Mouse (Mus musculus) midbrain, postnatal 0 days (tissue): Measurements from ENCODE around the gene Olfr1167. TPM values are rescaled to one million over a fixed set of nuclear protein-coding genes. Genes with fewer than 3 reads are reported as not detected.
"Not testable (repeated sequence)": the region's sequence is repeated elsewhere in the genome, so short reads cannot be mapped to it uniquely, and the experiment has no call there.

Experiments used
- ATAC-seq: fragments of 200-750 bp; cut with Nextera tagmentation; 2 replicates; pipeline ENCODE4 v1.8.0; 2017; ENCODE audit warnings: moderate number of reproducible peaks, mild to moderate bottlenecking, moderate TSS enrichment, moderate library complexity; ENCODE audit not compliant: low FRiP score
- DNase-seq: peaks from one replicate; pipeline ENCODE4 v3.0.0-alpha.2; 2015; ENCODE audit warnings: low spot score
- H3K27ac ChIP-seq: fragments of 300-500 bp; sonication (generic); 2 replicates; pipeline ENCODE4 v1.5.1; 2014; ENCODE audit warnings: low read depth, mild to moderate bottlenecking, low read length, mixed read lengths
- H3K27me3 ChIP-seq: fragments of 300-500 bp; sonication (generic); 2 replicates; pipeline ENCODE4 v1.6.1; 2014; ENCODE audit warnings: low read length, control low read depth, mixed read lengths; ENCODE audit not compliant: insufficient read depth
- H3K36me3 ChIP-seq: fragments of 300-500 bp; sonication (generic); 2 replicates; pipeline ENCODE4 v1.6.1; 2014; ENCODE audit warnings: low read length, control low read depth, mixed read lengths; ENCODE audit not compliant: insufficient read depth
- H3K4me1 ChIP-seq: fragments of 300-500 bp; sonication (generic); 2 replicates; pipeline ENCODE4 v1.6.1; 2014; ENCODE audit warnings: mild to moderate bottlenecking, control low read depth, antibody characterized with exemption, low read length, mixed read lengths; ENCODE audit not compliant: insufficient read depth
- H3K4me2 ChIP-seq: fragments of 300-500 bp; sonication (generic); 2 replicates; pipeline ENCODE4 v1.6.1; 2014; ENCODE audit warnings: low read depth, mild to moderate bottlenecking, low read length, mixed read lengths; ENCODE audit not compliant: poor library complexity, severe bottlenecking
- H3K4me3 ChIP-seq: fragments of 300-500 bp; sonication (generic); 2 replicates; pipeline ENCODE4 v1.5.1; 2014; ENCODE audit warnings: low read depth, mild to moderate bottlenecking, low read length, moderate library complexity
- H3K9ac ChIP-seq: fragments of 300-500 bp; sonication (generic); replicated peaks from 2 replicates; pipeline ENCODE4 v1.6.1; 2014; ENCODE audit warnings: mild to moderate bottlenecking, low read length, moderate library complexity, mixed read lengths; ENCODE audit not compliant: poor library complexity, severe bottlenecking
- H3K9me3 ChIP-seq: fragments of 300-500 bp; sonication (generic); 2 replicates; pipeline ENCODE4 v1.6.1; 2016; ENCODE audit warnings: low read length, control low read depth
- CTCF ChIP-seq: IDR thresholded peaks from 2 replicates; pipeline ENCODE4 v1.5.1; 2016; ENCODE audit warnings: antibody characterized with exemption, mild to moderate bottlenecking
- WGBS: fragments of 180-500 bp; shearing (Covaris S2); extraction: QIAGEN DNeasy Blood & Tissue Kit; methylation state at CpG from one replicate; pipeline ENCODE4 v1.1.7; 2014; 5-methylcytosine and 5-hydroxymethylcytosine counted together
- polyA plus RNA-seq: library from polyadenylated mRNA; unstranded; fragments of >200 nt; fragmentation: Nextera tagmentation; extraction: Ambion mirVana; gene quantifications from 2 replicates; pipeline ENCODE4 v1.2.1, GENCODE M21; 2015
- total RNA-seq: library from RNA; depleted of rRNA; stranded (reverse); fragments of >200 nt; gene quantifications from 2 replicates; pipeline ENCODE4 v1.2.3, GENCODE M21; 2014; rRNA removed

The Olfr1167 gene
- total RNA-seq, result not detected in 2 replicates
- polyA plus RNA-seq, result not detected in 2 replicates

DNA sequence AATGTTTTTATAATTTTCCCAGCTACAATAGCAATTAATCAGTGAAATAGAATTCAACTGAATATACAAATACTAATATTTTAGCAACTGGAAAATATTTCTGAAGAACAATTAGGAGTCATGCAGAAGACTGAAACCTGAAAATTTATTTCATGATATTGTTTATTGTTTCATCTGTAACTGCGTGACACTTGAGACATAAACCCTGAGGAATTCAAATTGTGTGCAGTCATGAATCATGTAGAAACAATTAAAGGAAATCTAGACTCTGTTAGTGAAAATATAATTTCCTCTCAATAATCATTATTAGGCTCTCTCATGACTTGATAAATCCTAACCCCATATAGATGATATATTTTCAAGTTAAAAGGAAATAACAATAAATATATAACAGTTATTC is at the start of gene Olfr1167:
Olfr1167 (minus strand) TSS at position 101 of the 400 bp plus-strand sequence.
- ATAC-seq, result not testable (repeated sequence)

DNA sequence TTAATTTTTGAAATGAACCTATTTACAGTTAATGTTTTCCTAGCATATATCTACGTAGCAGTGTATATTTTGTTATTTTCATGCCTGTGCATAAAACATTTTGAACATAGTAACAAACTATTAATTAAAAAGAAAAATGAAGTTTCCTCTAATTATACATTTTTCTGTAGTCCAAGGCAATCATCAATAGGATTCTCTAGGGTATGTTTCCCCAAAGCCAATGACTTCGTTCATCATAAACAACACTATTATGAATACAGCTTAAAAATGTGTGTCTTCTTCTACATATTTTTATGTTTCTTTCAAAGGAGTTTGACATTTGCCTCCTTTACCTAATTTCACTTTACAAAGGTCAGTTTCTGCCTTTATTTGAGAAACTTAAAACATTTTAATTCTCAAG is 26.6 kb upstream of the Olfr1167 start, which contains the start of gene Olfr1168:
Olfr1168 (plus strand) TSS at position 301 of the 400 bp plus-strand sequence.
- ATAC-seq (no peak), DNase-seq (no peak)
- TF ChIP-seq CTCF, result no peak
- H3K4me1 ChIP-seq, result no peaks in the 10 kb centered on the region
- WGBS, result 83% methylated on average over 2 of the region's 2 CpGs
- no peak within 1 kb of the TSS for H3K27ac ChIP-seq
- no peaks in the 10 kb centered on the region for H3K9me3 ChIP-seq
- H3K27me3 ChIP-seq, result no peaks in the 10 kb centered on the region
- no peaks in the 10 kb centered on the region for H3K36me3 ChIP-seq
- H3K4me2 ChIP-seq, result no peak within 1 kb of the TSS
- no peak within 1 kb of the TSS for H3K4me3 ChIP-seq
- H3K9ac ChIP-seq, result no peak within 1 kb of the TSS

More for the DNA sequence above, at the start of gene Olfr1167:
- DNase-seq, H3K27ac ChIP-seq, H3K4me1 ChIP-seq, H3K4me2 ChIP-seq, H3K9ac ChIP-seq, H3K27me3 ChIP-seq, H3K36me3 ChIP-seq, H3K4me3 ChIP-seq, H3K9me3 ChIP-seq: not testable (repeated sequence)
- 88% methylated on average over 1 of the region's 1 CpGs for WGBS

- DNase-seq (no peak), ATAC-seq (no peak)
- no peaks in the 10 kb centered on the region for H3K4me1 ChIP-seq
- no peak within 1 kb of the TSS for H3K4me2 ChIP-seq
- TF ChIP-seq CTCF, result no peak
- no peaks in the 10 kb centered on the region for H3K27me3 ChIP-seq
- WGBS, result 94% methylated on average over 1 of the region's 1 CpGs
- H3K9me3 ChIP-seq, result no peaks in the 10 kb centered on the region
- no peak within 1 kb of the TSS for H3K27ac ChIP-seq
- H3K9ac ChIP-seq, result no peak within 1 kb of the TSS
- no peak within 1 kb of the TSS for H3K4me3 ChIP-seq
- H3K36me3 ChIP-seq, result no peaks in the 10 kb centered on the region
Measured at GRCm38 (mm10) chr2:88128172-88128571, 26.8 kb downstream of the Olfr1167 start, which contains the start of gene Olfr1166. TSS of gene Olfr1166 (minus strand) at chr2:88128272.

Other genes starting within 250 kb of the Olfr1167 start
- not detected in 2 replicates for gene Olfr1155, start 210.1 kb downstream of the Olfr1167 start, total RNA-seq
- not detected in 2 replicates for gene Olfr1155, start 210.1 kb downstream of the Olfr1167 start, polyA plus RNA-seq
- not detected in 2 replicates for gene Olfr1156, start 202.1 kb downstream of the Olfr1167 start, total RNA-seq
- gene Olfr1156, start 202.1 kb downstream of the Olfr1167 start, polyA plus RNA-seq, result not detected in 2 replicates
- not detected in 2 replicates for gene Olfr1157, start 186.9 kb downstream of the Olfr1167 start, total RNA-seq
- not detected in 2 replicates for gene Olfr1157, start 186.9 kb downstream of the Olfr1167 start, polyA plus RNA-seq
- gene Olfr74, start 180.5 kb downstream of the Olfr1167 start, total RNA-seq, result not detected in 2 replicates
- gene Olfr74, start 180.5 kb downstream of the Olfr1167 start, polyA plus RNA-seq, result not detected in 2 replicates
- not detected in 2 replicates for gene Olfr1158, start 165.1 kb downstream of the Olfr1167 start, total RNA-seq
- gene Olfr1158, start 165.1 kb downstream of the Olfr1167 start, polyA plus RNA-seq, result not detected in 2 replicates
- not detected in 2 replicates for gene Olfr1160, start 146.9 kb downstream of the Olfr1167 start, total RNA-seq
- gene Olfr1160, start 146.9 kb downstream of the Olfr1167 start, polyA plus RNA-seq, result not detected in 2 replicates
- not detected in 2 replicates for gene Olfr1161, start 132.4 kb downstream of the Olfr1167 start, total RNA-seq
- not detected in 2 replicates for gene Olfr1161, start 132.4 kb downstream of the Olfr1167 start, polyA plus RNA-seq
- not detected in 2 replicates for gene Olfr73, start 117.5 kb downstream of the Olfr1167 start, total RNA-seq
- not detected in 2 replicates for gene Olfr73, start 117.5 kb downstream of the Olfr1167 start, polyA plus RNA-seq
- not detected in 2 replicates for gene Olfr1162, start 104.1 kb downstream of the Olfr1167 start, total RNA-seq
- gene Olfr1162, start 104.1 kb downstream of the Olfr1167 start, polyA plus RNA-seq, result not detected in 2 replicates
- not detected in 2 replicates for gene Olfr1163, start 83.4 kb downstream of the Olfr1167 start, total RNA-seq
- not detected in 2 replicates for gene Olfr1163, start 83.4 kb downstream of the Olfr1167 start, polyA plus RNA-seq
- not detected in 2 replicates for gene Olfr1164, start 61.2 kb downstream of the Olfr1167 start, total RNA-seq
- gene Olfr1164, start 61.2 kb downstream of the Olfr1167 start, polyA plus RNA-seq, result not detected in 2 replicates
- not detected in 2 replicates for gene Olfr1166, start 26.9 kb downstream of the Olfr1167 start, total RNA-seq
- gene Olfr1166, start 26.9 kb downstream of the Olfr1167 start, polyA plus RNA-seq, result not detected in 2 replicates
- gene Olfr1168, start 26.7 kb upstream of the Olfr1167 start, total RNA-seq, result not detected in 2 replicates
- gene Olfr1168, start 26.7 kb upstream of the Olfr1167 start, polyA plus RNA-seq, result not detected in 2 replicates
- not detected in 2 replicates for gene Olfr1170, start 73.1 kb upstream of the Olfr1167 start, total RNA-seq
- not detected in 2 replicates for gene Olfr1170, start 73.1 kb upstream of the Olfr1167 start, polyA plus RNA-seq
- gene Olfr1173, start 124.7 kb upstream of the Olfr1167 start, total RNA-seq, result not detected in 2 replicates
- gene Olfr1173, start 124.7 kb upstream of the Olfr1167 start, polyA plus RNA-seq, result not detected in 2 replicates
- gene Olfr1174-ps, start 159.9 kb upstream of the Olfr1167 start, total RNA-seq, result not detected in 2 replicates
- gene Olfr1174-ps, start 159.9 kb upstream of the Olfr1167 start, polyA plus RNA-seq, result not detected in 2 replicates
- not detected in 2 replicates for gene Olfr1175-ps, start 172.0 kb upstream of the Olfr1167 start, total RNA-seq
- gene Olfr1175-ps, start 172.0 kb upstream of the Olfr1167 start, polyA plus RNA-seq, result not detected in 2 replicates
- gene Olfr1176, start 181.5 kb upstream of the Olfr1167 start, total RNA-seq, result not detected in 2 replicates
- gene Olfr1176, start 181.5 kb upstream of the Olfr1167 start, polyA plus RNA-seq, result not detected in 2 replicates
- not detected in 2 replicates for gene Olfr1177-ps, start 191.3 kb upstream of the Olfr1167 start, total RNA-seq
- gene Olfr1177-ps, start 191.3 kb upstream of the Olfr1167 start, polyA plus RNA-seq, result not detected in 2 replicates
- not detected in 2 replicates for gene Olfr1178, start 231.9 kb upstream of the Olfr1167 start, total RNA-seq
- not detected in 2 replicates for gene Olfr1178, start 231.9 kb upstream of the Olfr1167 start, polyA plus RNA-seq